Mouse (Mus musculus) thymus, postnatal 25 days (tissue): ENCODE measurements at regions not wholly inside any gene's neighbourhood (a gene's known extent, or its start where the extent isn't known, plus 50 kb on each side); places are given as distances from the start of the nearest gene placed in this dataset.

Experiments
- DNase-seq: peaks from one replicate; pipeline ENCODE4 v3.0.0; 2022

GRCm38 (mm10) chr2:128502676-128503075, 88.3 kb upstream of the Spdye4c start:
- no peak for DNase-seq

GRCm38 (mm10) chr2:128503136-128503935, 87.7 kb upstream of the Spdye4c start:
- no peak for DNase-seq

DNA sequence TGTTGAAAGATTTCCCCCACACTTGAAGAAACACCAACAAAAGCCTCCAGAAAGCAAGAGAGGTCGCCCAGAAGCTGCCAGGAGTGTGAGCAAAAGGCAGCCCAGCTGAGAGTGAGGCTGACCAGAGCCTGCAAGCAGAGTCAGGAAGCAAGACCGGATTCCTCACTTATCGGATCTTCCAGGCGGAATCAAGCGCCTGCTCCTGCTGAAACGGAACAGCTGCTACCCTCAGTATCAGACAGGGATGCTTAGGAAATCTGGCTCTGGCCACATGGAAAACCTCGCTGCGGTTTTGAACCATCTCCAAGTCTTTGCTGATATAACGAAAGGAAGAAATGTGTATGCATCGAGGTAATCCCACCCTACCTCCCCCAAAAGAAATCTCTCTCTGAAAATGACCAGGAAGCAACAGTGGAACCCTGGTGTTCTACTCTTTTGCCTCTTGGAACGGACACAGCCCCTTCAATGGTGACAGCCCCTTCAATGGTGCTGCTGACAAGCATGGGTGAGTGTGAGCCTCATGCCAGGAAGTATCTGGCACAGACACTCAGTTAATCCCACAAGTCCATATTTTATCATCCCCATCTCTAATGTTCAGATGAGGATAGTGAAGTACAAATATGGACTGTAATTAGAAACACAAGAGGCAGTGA, 83.3 kb upstream of the Spdye4c start:
- no peak for DNase-seq

DNA sequence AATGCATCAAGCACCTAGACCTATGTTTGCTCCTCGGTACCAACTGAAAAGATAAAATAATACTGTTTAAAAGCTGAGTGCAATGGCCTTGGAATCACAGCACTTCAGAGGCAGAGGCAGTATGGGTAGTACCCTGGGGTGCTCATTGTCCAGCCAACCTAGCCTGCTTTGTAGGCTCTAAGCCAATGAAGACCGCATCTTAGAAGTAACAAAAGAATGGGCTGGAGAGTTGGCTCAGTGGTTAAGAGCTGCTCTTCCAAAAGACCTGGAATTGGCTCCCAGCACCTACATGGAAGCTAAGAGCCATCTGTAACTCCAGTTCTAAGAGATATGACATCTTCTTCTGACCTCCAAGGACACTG, 82.8 kb upstream of the Spdye4c start:
- no peak for DNase-seq

DNA sequence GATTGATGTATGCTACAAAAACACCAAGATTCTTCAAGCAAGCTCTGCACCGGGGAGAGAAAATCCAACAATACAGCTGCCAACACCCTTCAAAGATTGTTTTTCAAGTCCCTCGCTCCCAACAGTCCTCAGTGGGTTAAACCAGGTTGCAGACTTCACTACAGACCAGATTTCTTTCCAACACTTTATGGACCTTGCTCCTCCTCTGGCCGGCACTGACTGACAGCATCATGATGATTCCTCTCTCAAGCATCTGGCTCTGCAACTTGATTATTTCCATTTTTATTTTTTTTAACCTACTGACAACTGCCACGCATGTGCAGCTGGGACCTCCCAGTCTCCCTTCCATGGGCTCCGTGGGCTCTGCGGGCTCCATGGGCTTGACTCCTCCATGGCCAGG, 79.7 kb upstream of the Spdye4c start:
- no peak for DNase-seq

DNA sequence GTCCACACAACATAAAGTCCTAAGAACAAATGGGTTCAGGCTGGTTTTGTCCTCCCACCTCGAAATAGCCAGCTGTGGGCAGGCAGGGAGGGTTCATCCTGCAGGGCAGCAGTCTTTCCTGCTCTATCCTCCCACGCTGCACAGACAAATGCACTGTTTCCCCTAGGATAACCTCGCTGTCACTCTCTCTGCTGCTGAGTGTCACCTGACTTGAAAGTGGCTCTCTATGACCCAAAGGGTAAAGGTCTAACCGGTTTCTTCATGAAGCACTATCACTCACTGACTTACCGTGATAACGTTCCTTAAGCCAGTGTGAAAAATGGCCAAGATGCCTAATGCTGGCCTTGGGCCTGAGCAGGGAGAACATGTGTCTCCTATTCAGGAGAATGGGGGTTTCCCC, 78.2 kb upstream of the Spdye4c start:
- DNase-seq: no peak

GRCm38 (mm10) chr2:128514463-128515290, 76.3 kb upstream of the Spdye4c start:
- no peak for DNase-seq

GRCm38 (mm10) chr2:128515701-128516100, 75.3 kb upstream of the Spdye4c start:
- no peak for DNase-seq

DNA sequence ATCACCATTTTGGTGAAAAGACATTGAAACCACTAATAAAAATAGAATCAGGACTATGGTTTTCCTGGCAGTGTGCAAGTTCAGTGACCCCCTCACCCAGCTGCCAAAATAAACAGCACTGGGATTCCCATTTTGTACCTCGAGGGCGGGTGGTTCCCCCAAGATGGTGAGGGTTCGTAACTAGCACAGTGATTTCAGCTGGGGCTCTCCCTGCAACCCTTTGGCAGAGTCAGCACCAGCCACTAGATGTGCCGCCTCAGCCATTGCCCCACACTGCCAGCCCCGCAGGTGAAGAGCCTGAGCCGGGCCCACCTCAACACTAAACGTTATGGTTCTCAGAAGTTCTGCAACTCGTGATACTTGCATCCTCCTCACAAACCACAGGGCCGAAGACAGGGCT, 74.3 kb upstream of the Spdye4c start:
- no peak for DNase-seq

GRCm38 (mm10) chr2:128518142-128518541, 72.9 kb upstream of the Spdye4c start:
- DNase-seq: no peak

DNA sequence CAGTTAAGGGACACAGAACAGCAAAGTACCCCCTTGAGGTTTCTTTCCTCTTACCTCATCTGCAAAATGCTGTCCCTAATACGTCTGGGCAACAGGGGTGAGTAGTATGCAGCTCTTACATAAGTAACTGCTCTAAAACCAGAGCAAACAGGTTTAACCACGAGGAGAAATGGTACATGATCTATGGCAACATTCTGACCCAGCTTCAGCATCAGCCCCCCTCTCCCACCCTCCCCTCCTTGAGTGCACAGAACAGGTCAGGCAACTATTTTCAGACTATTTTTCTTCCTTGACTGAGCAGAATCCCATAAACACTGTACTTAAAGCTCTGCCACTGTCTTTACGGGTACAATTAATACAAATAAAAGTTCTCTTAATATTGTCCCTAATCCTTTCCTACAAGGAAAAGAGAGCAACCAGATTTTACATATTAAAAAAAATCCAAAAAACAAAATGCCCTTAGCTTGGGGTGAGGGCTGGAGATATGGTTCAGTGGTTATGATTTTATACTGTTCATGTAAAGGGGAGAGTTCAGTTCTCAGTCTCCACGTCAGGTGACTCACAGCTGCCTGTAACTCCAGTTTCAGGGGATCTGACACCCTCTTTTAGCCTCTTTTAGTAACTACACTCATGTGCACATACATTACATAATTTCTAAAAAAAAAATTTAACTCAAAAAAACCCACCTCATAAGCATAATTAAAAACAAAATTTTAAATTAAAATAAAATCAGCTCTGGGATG, 69.1 kb upstream of the Spdye4c start:
- no peak for DNase-seq

- DNase-seq: no peak
Measured at GRCm38 (mm10) chr2:128523425-128524108, 67.4 kb upstream of the Spdye4c start.

- no peak for DNase-seq
Measured at GRCm38 (mm10) chr2:128526100-128526499, 64.9 kb upstream of the Spdye4c start.

- no peak for DNase-seq
Measured at GRCm38 (mm10) chr2:128526883-128527344, 64.1 kb upstream of the Spdye4c start.

DNA sequence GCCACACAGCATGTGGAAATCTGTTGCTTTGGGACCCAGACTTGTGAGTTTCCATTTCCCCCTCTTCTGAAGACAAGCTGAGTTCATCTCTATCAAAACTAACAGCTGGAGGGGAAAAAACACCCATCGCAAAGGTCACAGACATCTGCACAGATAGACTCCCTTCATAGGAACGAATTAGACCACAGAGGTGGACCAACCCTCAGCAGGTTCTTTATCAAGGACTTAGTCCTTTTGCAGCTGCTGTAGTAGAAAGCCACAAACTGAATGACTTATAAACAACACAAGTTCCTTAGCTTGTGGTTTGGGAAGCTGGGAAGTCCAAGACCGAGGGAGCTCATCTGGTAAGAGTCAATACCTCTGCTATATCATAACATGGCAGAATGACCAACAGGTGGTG, 54.7 kb upstream of the Spdye4c start:
- DNase-seq: no peak

GRCm38 (mm10) chr2:128537425-128537824, 53.6 kb upstream of the Spdye4c start:
- no peak for DNase-seq

GRCm38 (mm10) chr2:128538736-128539135, 52.3 kb upstream of the Spdye4c start:
- no peak for DNase-seq
